Mouse (Mus musculus) lung, postnatal 0 days (tissue): ENCODE measurements around the gene Lrrc2.

Experiments
- CTCF ChIP-seq: IDR thresholded peaks from 2 replicates; pipeline ENCODE4 v1.5.1; 2016; ENCODE audit warnings: antibody characterized with exemption, mild to moderate bottlenecking
- EP300 ChIP-seq: IDR thresholded peaks from 2 replicates; pipeline ENCODE4 v1.6.1; 2016; ENCODE audit warnings: antibody characterized with exemption, mild to moderate bottlenecking, control low read depth

DNA sequence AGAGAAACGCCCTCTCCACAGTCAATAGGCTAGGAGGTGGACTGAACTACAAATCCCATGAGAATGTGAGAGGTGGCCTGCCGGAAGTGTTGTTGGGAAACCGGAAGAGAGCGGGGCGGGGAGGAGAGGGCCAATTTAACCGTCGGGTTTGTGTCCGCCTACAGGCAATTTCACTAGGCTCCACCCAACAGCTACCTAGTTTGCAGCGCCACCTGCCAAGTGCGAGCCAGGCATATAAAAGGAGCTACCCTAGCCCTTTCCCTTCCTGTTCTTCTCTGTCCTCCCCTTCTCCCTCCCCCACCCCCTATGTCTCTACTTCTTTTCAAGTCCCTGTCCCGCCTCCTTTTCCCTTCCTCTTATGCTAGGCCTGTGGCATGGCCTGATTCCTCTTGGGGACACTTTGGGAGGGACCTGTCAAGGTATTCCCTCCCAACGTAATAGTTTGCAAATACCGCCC, 43.4 kb downstream of the Lrrc2 start:
- TF ChIP-seq EP300 (no peak), CTCF (peak; percentile 59)
